Mouse (Mus musculus) lung, adult 2 months (tissue): ENCODE data around the gene Diexf. TPM values are rescaled to one million over a fixed set of nuclear protein-coding genes. Genes with fewer than 3 reads are reported as not detected.

Experiments
- DNase-seq: peaks from one replicate; pipeline ENCODE4 v3.0.0; 2022
- H3K4me1 ChIP-seq: fragments of 200-500 bp; 2 replicates; pipeline ENCODE4 v1.6.1; 2011; ENCODE audit warnings: low read length; ENCODE audit not compliant: control insufficient read depth, insufficient read depth
- H3K4me3 ChIP-seq: fragments of 200-500 bp; replicated peaks from 2 replicates; pipeline ENCODE3; 2011; ENCODE audit warnings: low read depth, mild to moderate bottlenecking, control low read depth, low read length; ENCODE audit errors: extremely low read depth
- CTCF ChIP-seq: fragments of 200-500 bp; IDR thresholded peaks from 2 replicates; pipeline ENCODE4 v1.5.1; 2011; ENCODE audit warnings: mild to moderate bottlenecking, low read length, control low read depth; ENCODE audit not compliant: insufficient read depth
- POLR2A ChIP-seq: fragments of 200-500 bp; IDR thresholded peaks from 2 replicates; pipeline ENCODE4 v1.6.1; 2011; ENCODE audit warnings: low read depth, mild to moderate bottlenecking, control low read depth, low read length, borderline replicate concordance; ENCODE audit errors: extremely low read depth
- WGBS: fragments of 180-500 bp; shearing (Covaris S2); methylation state at CpG from one replicate; pipeline ENCODE4 v1.1.7; 2018; 5-methylcytosine and 5-hydroxymethylcytosine counted together
- polyA plus RNA-seq: library from polyadenylated mRNA; depleted of rRNA; stranded (reverse); fragments of >200 nt; gene quantifications from 2 replicates; pipeline ENCODE4 v1.2.3, GENCODE M21; 2012

The Diexf gene
- polyA plus RNA-seq, 1 experiment, result 14.1 TPM

DNA sequence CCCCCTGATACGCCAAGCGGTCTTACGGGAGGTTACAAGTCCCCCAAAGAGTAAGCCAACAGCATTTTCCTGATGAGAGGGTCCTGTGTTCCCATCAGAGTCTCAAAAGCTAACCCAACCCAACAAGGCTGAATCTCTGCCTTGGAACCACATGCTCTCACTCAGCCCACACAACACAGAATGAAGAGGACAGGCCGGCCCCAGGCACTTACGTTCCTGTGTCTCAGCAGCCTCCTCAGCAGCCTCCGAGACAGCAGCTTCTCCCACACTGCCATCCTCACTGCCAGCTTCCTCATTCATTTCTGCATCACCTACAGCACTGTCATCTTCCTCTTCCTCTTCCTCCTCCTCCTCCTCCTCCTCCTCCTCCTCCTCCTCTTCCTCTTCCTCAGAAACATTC, 2.0 kb downstream of the Diexf start:
- TF ChIP-seq CTCF (no peak), POLR2A (no peak)
- Histone ChIP-seq H3K4me3 (no peak overlapping the region), H3K4me1 (peaks cover 2% of the 10 kb centered on the region; the same call in 1 of the 2 replicates)
- whole genome bisulfite sequencing, result 89% methylated on average over 6 of the region's 6 CpGs
- DNase-seq, result no peak

DNA sequence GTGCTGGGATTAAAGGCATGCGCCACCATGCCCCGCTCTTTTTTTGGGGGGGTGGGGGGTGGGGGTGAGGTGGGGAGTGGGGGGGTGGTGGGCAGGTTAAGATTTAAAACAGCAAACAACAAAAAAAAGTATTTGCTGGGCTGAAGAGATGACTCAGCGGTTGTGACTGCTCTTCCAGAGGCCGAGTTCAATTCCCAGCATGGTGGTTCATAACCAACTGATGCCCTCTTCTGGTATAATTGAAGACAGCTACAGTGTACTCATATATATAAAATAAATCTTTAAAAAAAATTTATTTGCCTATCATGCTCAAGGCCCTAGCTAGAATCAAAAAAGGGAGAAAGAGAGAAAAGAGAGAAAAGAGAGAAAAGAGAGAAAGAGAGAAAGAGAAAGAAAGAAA, 4.2 kb downstream of the Diexf start:
- Histone ChIP-seq H3K4me1 (peaks cover 2% of the 10 kb centered on the region; the same call in 1 of the 2 replicates), H3K4me3 (no peak overlapping the region)
- DNase-seq, result no peak
- 77% methylated on average over 4 of the region's 4 CpGs for WGBS
- TF ChIP-seq CTCF (no peak), POLR2A (no peak)

DNA sequence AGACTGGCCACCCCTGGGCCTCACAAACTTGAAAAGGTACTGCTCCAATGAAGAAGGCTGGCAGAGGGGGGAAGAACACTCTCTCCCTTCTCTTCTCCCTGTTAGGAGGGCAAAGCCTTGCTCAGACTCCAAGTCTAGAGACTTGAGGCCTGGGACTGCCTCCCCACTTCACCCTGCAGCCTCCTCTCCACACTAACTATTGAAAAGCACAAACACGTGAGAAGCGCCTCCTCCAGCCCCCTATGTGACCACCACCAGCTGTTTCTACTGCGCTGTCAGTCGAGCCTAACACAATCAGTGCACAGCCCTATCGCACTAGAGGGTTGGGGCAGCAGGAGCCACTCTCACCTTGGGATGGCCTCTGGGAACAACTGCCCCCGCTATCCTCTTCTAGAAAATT, 6.8 kb downstream of the Diexf start:
- 95% methylated on average over 6 of the region's 6 CpGs for WGBS
- TF ChIP-seq POLR2A (no peak), CTCF (no peak)
- no peak overlapping the region for H3K4me3 ChIP-seq
- no peaks in the 10 kb centered on the region; the same call in 1 of the 2 replicates for H3K4me1 ChIP-seq
- DNase-seq, result no peak

DNA sequence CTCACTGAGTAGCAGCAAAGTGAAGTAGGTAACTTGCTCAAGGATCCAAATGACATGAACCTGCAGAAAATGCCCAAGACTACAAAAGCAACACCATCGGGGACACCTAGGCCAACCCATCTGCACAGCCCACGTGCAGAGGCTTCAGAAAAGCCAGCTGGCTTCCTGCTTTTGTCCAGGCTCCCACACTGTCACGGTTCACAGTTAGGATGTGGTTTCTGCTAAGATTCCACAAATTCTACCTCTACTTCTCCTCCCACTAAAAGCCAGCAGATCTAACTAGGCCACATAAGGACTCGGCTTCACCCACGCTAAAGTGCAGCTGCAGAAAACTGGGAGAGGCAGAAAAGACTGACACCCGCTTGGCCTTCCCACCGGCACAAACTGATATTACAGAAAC, 7.3 kb downstream of the Diexf start:
- Histone ChIP-seq H3K4me1 (no peaks in the 10 kb centered on the region), H3K4me3 (no peak overlapping the region)
- 80% methylated on average over 7 of the region's 7 CpGs for WGBS
- TF ChIP-seq CTCF (no peak), POLR2A (no peak)
- DNase-seq, result no peak

DNA sequence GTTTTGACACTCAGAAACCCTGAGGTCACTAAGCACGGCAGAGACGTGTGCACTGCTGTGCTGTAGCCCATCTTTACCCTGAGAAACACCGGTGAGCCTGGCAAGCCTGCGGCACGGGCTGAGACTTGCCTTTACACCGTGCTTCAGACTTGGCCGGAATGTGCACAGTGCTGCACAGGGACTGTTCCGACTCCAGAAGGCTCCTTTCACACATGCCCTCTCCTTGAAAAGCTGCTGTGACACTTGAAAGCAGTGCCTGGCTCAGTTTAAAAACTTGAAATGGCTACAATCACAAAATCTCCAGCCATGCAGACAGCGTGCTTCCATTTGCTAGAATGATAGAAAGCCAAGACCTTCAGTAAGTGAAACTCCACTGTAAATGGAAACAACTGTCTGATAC, 18.0 kb downstream of the Diexf start:
- Histone ChIP-seq H3K4me1 (no peaks in the 10 kb centered on the region), H3K4me3 (no peak overlapping the region)
- 96% methylated on average over 9 of the region's 9 CpGs for WGBS
- no peak for DNase-seq
- TF ChIP-seq POLR2A (no peak), CTCF (no peak)

DNA sequence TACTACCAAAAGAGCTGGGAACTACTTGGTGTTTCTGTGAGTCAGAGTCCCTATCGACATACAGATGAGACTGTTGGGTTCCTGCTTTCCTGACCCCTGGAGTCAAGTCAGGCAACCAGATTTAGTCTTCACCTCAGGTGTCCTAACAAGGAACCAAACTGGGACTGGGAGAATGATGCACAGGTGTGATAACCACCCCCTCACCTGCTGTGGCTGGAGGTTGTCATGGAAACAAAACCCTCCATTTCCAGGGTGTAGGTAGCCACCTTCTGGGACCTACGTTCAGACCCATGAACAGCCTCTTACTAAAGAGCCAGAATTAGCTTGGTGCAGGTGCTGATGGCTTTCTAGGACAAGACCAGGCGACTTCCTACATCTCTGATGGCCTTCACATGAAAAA, 27.1 kb downstream of the Diexf start:
- no peak overlapping the region for H3K4me3 ChIP-seq
- H3K4me1 ChIP-seq, result no peaks in the 10 kb centered on the region
- WGBS, result 75% methylated on average over 3 of the region's 3 CpGs
- no peak for TF ChIP-seq CTCF
- TF ChIP-seq POLR2A, result no peak
- no peak for DNase-seq

DNA sequence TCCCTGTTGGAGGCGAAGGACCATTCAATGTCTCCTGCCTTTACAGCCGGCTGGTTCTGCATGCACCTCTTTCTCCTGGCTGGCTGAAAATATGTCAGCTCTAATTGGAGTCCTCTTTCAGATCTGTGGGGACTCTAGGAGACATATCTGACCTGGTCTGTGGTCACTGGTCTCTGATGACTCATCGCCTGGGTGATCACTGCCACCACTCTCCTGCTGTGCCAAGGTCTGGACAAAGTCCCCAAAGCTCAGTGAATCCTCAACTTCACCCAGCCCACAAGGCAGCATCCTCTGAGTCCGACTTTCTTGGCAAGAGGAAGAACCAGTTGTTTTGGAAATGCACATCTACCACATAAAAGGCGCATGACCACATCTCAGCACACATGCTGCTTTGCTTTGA, 27.5 kb downstream of the Diexf start:
- WGBS, result 87% methylated on average over 5 of the region's 5 CpGs
- Histone ChIP-seq H3K4me1 (no peaks in the 10 kb centered on the region), H3K4me3 (no peak overlapping the region)
- DNase-seq, result no peak
- TF ChIP-seq CTCF (no peak), POLR2A (no peak)

DNA sequence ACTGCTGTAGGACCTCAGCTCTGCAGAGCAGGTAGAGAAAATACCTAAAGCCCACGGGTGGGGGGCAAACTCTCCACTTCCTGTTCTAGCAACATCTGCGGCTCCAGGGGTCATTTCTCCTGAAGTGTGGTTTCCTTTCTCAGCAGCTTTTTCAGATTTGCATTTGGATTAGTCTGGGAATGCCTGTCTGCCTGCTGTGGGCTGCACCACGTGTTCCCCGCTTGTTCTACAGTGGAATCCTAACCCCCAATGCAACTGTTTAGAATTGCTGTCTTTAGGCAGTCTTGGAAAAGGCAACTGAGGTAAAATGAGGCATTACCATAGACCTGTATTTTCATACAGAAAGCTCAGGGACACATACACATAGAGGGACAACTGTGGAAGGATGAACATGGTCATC, 28.0 kb downstream of the Diexf start:
- 48% methylated on average over 4 of the region's 4 CpGs for WGBS
- H3K4me1 ChIP-seq, result no peaks in the 10 kb centered on the region
- DNase-seq, result no peak
- H3K4me3 ChIP-seq, result no peak overlapping the region
- TF ChIP-seq POLR2A, result no peak
- no peak for TF ChIP-seq CTCF

DNA sequence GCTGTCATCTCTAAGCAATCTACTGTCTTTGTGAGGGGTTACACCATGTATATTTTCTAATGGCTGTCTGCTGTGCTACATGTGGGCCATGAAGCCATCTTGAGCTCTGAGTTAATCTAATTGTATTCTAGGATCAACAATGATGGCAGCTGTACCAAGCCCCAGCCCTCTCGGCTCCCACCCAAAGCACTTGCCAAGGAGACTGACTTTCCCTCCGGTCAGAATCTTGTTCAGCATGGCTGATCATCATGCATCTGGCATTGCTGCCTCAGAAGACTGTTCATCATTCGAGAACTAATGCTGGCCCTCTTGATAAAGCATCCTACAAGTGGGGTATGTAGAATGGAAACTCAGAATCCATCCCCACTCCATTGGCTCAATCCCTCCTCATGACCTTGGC, 31.1 kb downstream of the Diexf start:
- WGBS, result 84% methylated on average over 3 of the region's 3 CpGs
- DNase-seq, result no peak
- TF ChIP-seq CTCF, result no peak
- no peak for TF ChIP-seq POLR2A
- H3K4me3 ChIP-seq, result no peak overlapping the region
- H3K4me1 ChIP-seq, result no peaks in the 10 kb centered on the region

DNA sequence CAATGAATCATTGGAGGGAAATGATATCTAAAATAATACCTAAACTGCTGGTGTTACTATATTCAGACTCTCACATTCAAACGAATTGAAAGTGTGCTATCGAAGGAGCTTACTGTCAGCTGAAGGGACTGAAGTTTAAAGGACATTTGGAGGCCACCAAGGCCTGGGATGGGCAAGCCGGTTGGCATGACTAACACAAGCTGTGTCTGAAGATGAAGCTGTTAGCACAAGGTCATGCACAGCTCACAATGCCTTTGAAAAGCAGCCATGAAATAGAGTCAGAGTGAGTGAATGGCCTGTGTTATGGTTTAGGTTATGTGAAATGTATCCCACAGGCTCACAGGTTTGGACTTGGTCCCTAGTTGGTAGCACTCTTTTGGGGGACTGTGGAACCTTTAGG, 36.5 kb downstream of the Diexf start:
- Histone ChIP-seq H3K4me3 (no peak overlapping the region), H3K4me1 (no peaks in the 10 kb centered on the region)
- no peak for TF ChIP-seq CTCF
- 74% methylated on average over 3 of the region's 3 CpGs for WGBS
- DNase-seq, result no peak

DNA sequence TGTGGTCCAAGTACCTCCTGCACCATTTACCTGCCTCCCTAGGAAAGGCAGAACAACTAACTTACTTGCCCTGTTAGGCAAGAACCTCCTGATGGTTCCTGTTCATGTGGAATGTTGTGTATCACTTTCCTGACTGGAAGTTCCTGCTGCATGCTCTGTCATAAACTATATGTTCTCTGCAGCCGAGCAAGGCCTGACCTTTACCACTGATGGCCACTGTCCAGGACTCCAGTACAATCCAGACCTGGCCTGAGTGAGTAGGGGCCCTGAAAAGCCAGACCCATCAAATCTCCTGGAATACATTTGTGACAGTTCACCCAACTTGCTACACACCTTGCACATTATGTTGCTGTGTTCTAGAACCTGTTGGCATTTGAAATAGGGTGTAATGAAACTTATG, 37.3 kb downstream of the Diexf start:
- no peaks in the 10 kb centered on the region for H3K4me1 ChIP-seq
- no peak overlapping the region for H3K4me3 ChIP-seq
- TF ChIP-seq CTCF, result no peak
- no peak for TF ChIP-seq POLR2A
- WGBS, result 48% methylated on average over 1 of the region's 1 CpGs
- no peak for DNase-seq
